Mouse (Mus musculus) spleen, adult 2 months (tissue): ENCODE measurements around the gene Map3k12. TPM values are rescaled to one million over a fixed set of nuclear protein-coding genes. Genes with fewer than 3 reads are reported as not detected.

Experiments
- DNase-seq, 2 experiments: peaks; one replicate each; pipeline versions ENCODE4 v3.0.0 to v3.0.0-alpha.2; 2012 to 2021; ENCODE audit warnings: low spot score in 2 of 2, low read depth in 1 of 2
- H3K27ac ChIP-seq: fragments of 200-500 bp; 2 replicates; pipeline ENCODE4 v1.5.1; 2012; ENCODE audit warnings: low read length, inconsistent platforms; ENCODE audit not compliant: insufficient read depth
- H3K27me3 ChIP-seq: fragments of 200-500 bp; 2 replicates; pipeline ENCODE4 v1.6.1; 2012; ENCODE audit warnings: mild to moderate bottlenecking, moderate library complexity, low read length, inconsistent platforms; ENCODE audit not compliant: control insufficient read depth, insufficient read depth
- H3K36me3 ChIP-seq: fragments of 200-500 bp; 2 replicates; pipeline ENCODE4 v1.6.1; 2012; ENCODE audit warnings: mild to moderate bottlenecking, low read length, inconsistent platforms; ENCODE audit not compliant: control insufficient read depth, insufficient read depth
- H3K4me1 ChIP-seq: fragments of 200-500 bp; 2 replicates; pipeline ENCODE4 v1.6.1; 2011; ENCODE audit warnings: inconsistent platforms; ENCODE audit not compliant: control insufficient read depth, insufficient read depth, insufficient read length
- H3K4me3 ChIP-seq: fragments of 200-500 bp; 2 replicates; pipeline ENCODE4 v1.5.1; 2011; ENCODE audit warnings: mild to moderate bottlenecking, inconsistent platforms; ENCODE audit not compliant: insufficient read depth, insufficient read length; ENCODE audit errors: extremely low read depth
- CTCF ChIP-seq: fragments of 200-500 bp; IDR thresholded peaks from 2 replicates; pipeline ENCODE4 v1.5.1; 2011; ENCODE audit warnings: mild to moderate bottlenecking, inconsistent platforms; ENCODE audit not compliant: insufficient read depth, insufficient read length, insufficient replicate concordance; ENCODE audit errors: extremely low read depth
- POLR2A ChIP-seq: fragments of 200-500 bp; IDR thresholded peaks from 2 replicates; pipeline ENCODE4 v1.6.1; 2011; ENCODE audit warnings: low read depth, low read length, inconsistent platforms
- WGBS: fragments of 180-500 bp; shearing (Covaris S2); methylation state at CpG from one replicate; pipeline ENCODE4 v1.1.7; 2018; 5-methylcytosine and 5-hydroxymethylcytosine counted together
- polyA plus RNA-seq: library from polyadenylated mRNA; depleted of rRNA; stranded (reverse); fragments of >200 nt; gene quantifications from 2 replicates; pipeline ENCODE4 v1.2.3, GENCODE M21; 2012

Map3k12 gene
- polyA plus RNA-seq, 1 experiment = 2.1 TPM

- no peak overlapping the region for H3K4me3 ChIP-seq
- no peak for DNase-seq
- no peaks in the 10 kb centered on the region for H3K4me1 ChIP-seq
- H3K36me3 ChIP-seq = peaks cover 37% of the 10 kb centered on the region
- H3K27me3 ChIP-seq = no peaks in the 10 kb centered on the region
- H3K27ac ChIP-seq = no peak overlapping the region
- 95% methylated on average over 9 of the region's 9 CpGs for WGBS
- no peak for TF ChIP-seq CTCF
Measured at GRCm38 (mm10) chr15:102503924-102504782, 12.7 kb downstream of the Map3k12 start.

- TF ChIP-seq POLR2A = no peak
- no peak for TF ChIP-seq CTCF
- 97% methylated on average over 1 of the region's 1 CpGs for WGBS
- Histone ChIP-seq H3K36me3 (peaks cover 40% of the 10 kb centered on the region), H3K4me1 (no peaks in the 10 kb centered on the region), H3K27me3 (no peaks in the 10 kb centered on the region), H3K4me3 (no peak within 1 kb of the TSS), H3K27ac (no peak within 1 kb of the TSS)
- DNase-seq = no peak
Measured at GRCm38 (mm10) chr15:102503447-102503846, 13.4 kb downstream of the Map3k12 start, which contains the start of gene Gm10337. TSS of gene Gm10337 (plus strand) at chr15:102503722.

- Histone ChIP-seq H3K27me3 (no peaks in the 10 kb centered on the region), H3K27ac (no peak overlapping the region), H3K4me3 (no peak overlapping the region), H3K36me3 (peaks cover 45% of the 10 kb centered on the region), H3K4me1 (no peaks in the 10 kb centered on the region)
- TF ChIP-seq POLR2A (no peak), CTCF (no peak)
- no peak for DNase-seq
- WGBS = 91% methylated on average over 9 of the region's 9 CpGs
Measured at GRCm38 (mm10) chr15:102502254-102502840, 14.5 kb downstream of the Map3k12 start.

GRCm38 (mm10) chr15:102501084-102501814 is 15.6 kb downstream of the Map3k12 start:
- peaks cover 53% of the 10 kb centered on the region for H3K36me3 ChIP-seq
- DNase-seq = no peak

GRCm38 (mm10) chr15:102500479-102500878 is 16.4 kb downstream of the Map3k12 start:
- WGBS = 95% methylated on average over 5 of the region's 5 CpGs
- H3K36me3 ChIP-seq = peaks cover 56% of the 10 kb centered on the region
- H3K4me3 ChIP-seq = no peak overlapping the region

More at GRCm38 (mm10) chr15:102501084-102501814, 15.6 kb downstream of the Map3k12 start:
- 96% methylated on average over 19 of the region's 19 CpGs for WGBS
- TF ChIP-seq POLR2A (no peak), CTCF (no peak)
- no peak overlapping the region for H3K4me3 ChIP-seq
- H3K4me1 ChIP-seq = no peaks in the 10 kb centered on the region
- no peak overlapping the region for H3K27ac ChIP-seq
- no peaks in the 10 kb centered on the region for H3K27me3 ChIP-seq

GRCm38 (mm10) chr15:102499851-102500250 is 17.0 kb downstream of the Map3k12 start:
- H3K36me3 ChIP-seq = peaks cover 56% of the 10 kb centered on the region
- TF ChIP-seq POLR2A (no peak), CTCF (no peak)
- H3K27me3 ChIP-seq = no peaks in the 10 kb centered on the region
- no peak overlapping the region for H3K4me3 ChIP-seq
- H3K27ac ChIP-seq = no peak overlapping the region
- no peak for DNase-seq
- 91% methylated on average over 6 of the region's 6 CpGs for WGBS
- no peaks in the 10 kb centered on the region for H3K4me1 ChIP-seq

More at GRCm38 (mm10) chr15:102500479-102500878, 16.4 kb downstream of the Map3k12 start:
- H3K4me1 ChIP-seq = no peaks in the 10 kb centered on the region
- no peak overlapping the region for H3K27ac ChIP-seq
- DNase-seq = no peak
- no peak for TF ChIP-seq POLR2A
- no peak for TF ChIP-seq CTCF
- H3K27me3 ChIP-seq = no peaks in the 10 kb centered on the region
